In genomic region chrX:144154111-144154510, GRCm38 (mm10) we compare ENCODE assay signal across 11 mouse cellular contexts. TPM values are rescaled to one million over a fixed set of nuclear protein-coding genes. Genes with fewer than 3 reads are reported as not detected.
A peak's percentile ranks its signal among the peaks of the same experiment; 100 is the strongest.
DNase-seq lines count a peak whose midpoint lies in the region; ATAC-seq lines count a peak whose summit lies in the region.
"Had no signal": no experiment of that assay in that cellular context is flagged by ENCODE, and none has a peak within 500 bp of the region (broad histone marks: within the 10 kb centered on the region; RNA-seq: fewer than 3 reads in every experiment).

No protein-coding gene starts in this region.

- H3K36me3 ChIP-seq in forebrain, embryonic 13.5 days (ENCODE audit: poor library complexity, severe bottlenecking): no peaks in the 10 kb centered on the region
- no peaks in the 10 kb centered on the region for H3K36me3 ChIP-seq in forebrain, embryonic 11.5 days (ENCODE audit: control insufficient read depth, insufficient read depth, low read length)
- no peaks in the 10 kb centered on the region for H3K36me3 ChIP-seq in limb, embryonic 12.5 days
- H3K36me3 ChIP-seq in limb, embryonic 10.5 days: no peaks in the 10 kb centered on the region
- no peaks in the 10 kb centered on the region for H3K36me3 ChIP-seq in hindbrain, embryonic 16.5 days (ENCODE audit: control insufficient read depth, insufficient read depth, low read length)

- no peaks in the 10 kb centered on the region for H3K27me3 ChIP-seq in forebrain, embryonic 13.5 days
- peaks cover 4% of the 10 kb centered on the region; the same call in 1 of the 2 replicates for H3K27me3 ChIP-seq in forebrain, embryonic 11.5 days (ENCODE audit: control insufficient read depth, insufficient read depth, low read length)
- peaks cover 24% of the 10 kb centered on the region for H3K27me3 ChIP-seq in limb, embryonic 12.5 days
- peaks cover 66% of the 10 kb centered on the region for H3K27me3 ChIP-seq in limb, embryonic 10.5 days (ENCODE audit: low read depth, poor library complexity, severe bottlenecking)
- no peaks in the 10 kb centered on the region for H3K27me3 ChIP-seq in hindbrain, embryonic 16.5 days (replicated peaks; ENCODE audit: control insufficient read depth, insufficient read depth, low read length)

- no peaks in the 10 kb centered on the region for H3K4me1 ChIP-seq in forebrain, embryonic 13.5 days
- H3K4me1 ChIP-seq in forebrain, embryonic 11.5 days (replicated peaks; ENCODE audit: control insufficient read depth, insufficient read depth, low read length): no peaks in the 10 kb centered on the region
- no peaks in the 10 kb centered on the region for H3K4me1 ChIP-seq in limb, embryonic 12.5 days (replicated peaks)
- no peaks in the 10 kb centered on the region for H3K4me1 ChIP-seq in limb, embryonic 10.5 days
- no peaks in the 10 kb centered on the region for H3K4me1 ChIP-seq in hindbrain, embryonic 16.5 days (ENCODE audit: control insufficient read depth, insufficient read depth, low read depth, low read length)

- 34% methylated on average over 7 of the region's 7 CpGs for WGBS in forebrain, embryonic 13.5 days
- 30% methylated on average over 7 of the region's 7 CpGs for WGBS in forebrain, embryonic 11.5 days
- WGBS in limb, embryonic 12.5 days: 29% methylated on average over 7 of the region's 7 CpGs
- WGBS in limb, embryonic 10.5 days: 24% methylated on average over 7 of the region's 7 CpGs
- 35% methylated on average over 7 of the region's 7 CpGs for WGBS in hindbrain, embryonic 16.5 days

- H3K4me2 ChIP-seq in forebrain, embryonic 13.5 days: peak overlapping the region; percentile 43
- no peak overlapping the region for H3K4me2 ChIP-seq in forebrain, embryonic 11.5 days (ENCODE audit: low read depth, low read length, severe bottlenecking)
- peak overlapping the region; percentile 43 for H3K4me2 ChIP-seq in limb, embryonic 12.5 days
- H3K4me2 ChIP-seq in hindbrain, embryonic 16.5 days (ENCODE audit: low read length): peak overlapping the region; percentile 53

- no peak overlapping the region for H3K4me3 ChIP-seq in forebrain, embryonic 13.5 days
- no peak overlapping the region for H3K4me3 ChIP-seq in forebrain, embryonic 11.5 days (ENCODE audit: low read depth, low read length)
- 0 out of 2 replicates have a peak overlapping the region, but pooled peaks have one; percentile 9 for H3K4me3 ChIP-seq in limb, embryonic 12.5 days (replicated peaks)
- no peak overlapping the region for H3K4me3 ChIP-seq in limb, embryonic 10.5 days
- peak overlapping the region; percentile 26 for H3K4me3 ChIP-seq in hindbrain, embryonic 16.5 days (ENCODE audit: low read length)
- H3K4me3 ChIP-seq: left cerebral cortex, adult 2 months had no signal

- DNase-seq in forebrain, embryonic 11.5 days (ENCODE audit: low spot score): no peak
- no peak for DNase-seq in limb, embryonic 10.5 days (ENCODE audit: low spot score)
- DNase-seq in yolk sac, embryonic 10.5 days (ENCODE audit: low spot score): no peak
- no peak for DNase-seq in urinary bladder, postnatal 25 days (ENCODE audit: low spot score)

- H3K9me3 ChIP-seq in forebrain, embryonic 13.5 days (replicated peaks): no peaks in the 10 kb centered on the region
- no peaks in the 10 kb centered on the region for H3K9me3 ChIP-seq in forebrain, embryonic 11.5 days (ENCODE audit: control insufficient read depth, low read length)
- H3K9me3 ChIP-seq in limb, embryonic 12.5 days: no peaks in the 10 kb centered on the region
- H3K9me3 ChIP-seq in limb, embryonic 10.5 days (replicated peaks): no peaks in the 10 kb centered on the region
- H3K9me3 ChIP-seq in hindbrain, embryonic 16.5 days (ENCODE audit: control insufficient read depth, low read length): no peaks in the 10 kb centered on the region

- no peak for ATAC-seq in forebrain, embryonic 13.5 days
- no peak for ATAC-seq in forebrain, embryonic 11.5 days (replicated peaks; ENCODE audit: low FRiP score)
- ATAC-seq in limb, embryonic 12.5 days (ENCODE audit: insufficient number of reproducible peaks, insufficient read depth, low FRiP score, low TSS enrichment, low read depth): no peak
- no peak for ATAC-seq in hindbrain, embryonic 16.5 days
- ATAC-seq in megakaryocyte-erythroid progenitor cell, adult 5-6 weeks (replicated peaks; ENCODE audit: low FRiP score, low TSS enrichment, poor library complexity, severe bottlenecking): peak; percentile 91
- ATAC-seq: inflammation-experienced regulatory T-cells, adult 6 months had no signal

- no peak overlapping the region for H3K9ac ChIP-seq in forebrain, embryonic 13.5 days
- H3K9ac ChIP-seq in forebrain, embryonic 11.5 days (ENCODE audit: low read length): no peak overlapping the region
- no peak overlapping the region for H3K9ac ChIP-seq in limb, embryonic 12.5 days (replicated peaks)
- H3K9ac ChIP-seq in hindbrain, embryonic 16.5 days (ENCODE audit: low read depth, low read length): no peak overlapping the region

- no peak overlapping the region for H3K27ac ChIP-seq in forebrain, embryonic 13.5 days
- no peak overlapping the region for H3K27ac ChIP-seq in forebrain, embryonic 11.5 days (ENCODE audit: low read depth, low read length)
- H3K27ac ChIP-seq in limb, embryonic 12.5 days: no peak overlapping the region
- H3K27ac ChIP-seq in limb, embryonic 10.5 days: no peak overlapping the region
- no peak overlapping the region for H3K27ac ChIP-seq in hindbrain, embryonic 16.5 days (ENCODE audit: low read depth, low read length)
- H3K27ac ChIP-seq: left cerebral cortex, adult 2 months had no signal

RNA-seq across cellular contexts. Expression of gene A730046J19Rik, which starts 0.6 kb away (rescaled TPM):
- 0.21 TPM in 2 replicates for polyA plus RNA-seq in forebrain, embryonic 13.5 days (2015; fragmentation: Nextera tagmentation; extraction: Ambion mirVana)
- polyA plus RNA-seq in forebrain, embryonic 11.5 days (2014; fragmentation: Nextera tagmentation; extraction: Ambion mirVana): 0.05 TPM in 2 replicates
- 0.20 and 0.27 TPM in 2 replicates for polyA plus RNA-seq in limb, embryonic 12.5 days (2016; fragmentation: Nextera tagmentation; extraction: Ambion mirVana)
- polyA plus RNA-seq in limb, embryonic 10.5 days (2016; fragmentation: Nextera tagmentation; extraction: Ambion mirVana): not detected in 2 replicates
- polyA plus RNA-seq in hindbrain, embryonic 16.5 days (2015; fragmentation: Nextera tagmentation; extraction: Ambion mirVana): 1.0 TPM in 2 replicates
- 3.3 and 4.4 TPM in 2 replicates for total RNA-seq in megakaryocyte-erythroid progenitor cell, adult 5-6 weeks (2014; fragmentation: Nextera tagmentation)
- 1.6 TPM in 2 replicates for total RNA-seq in megakaryocyte-erythroid progenitor cell, adult 5-6 weeks (2017)
- total RNA-seq: monocyte, adult 5-6 weeks had no signal
- polyA plus RNA-seq: inflammation-experienced regulatory T-cells, adult 6 months had no signal

Comparison
In these comparisons a context has a peak if more than half of its experiments do, and no peak if none do; other contexts are left out.
1. H3K4me3 ChIP-seq: peak in limb, embryonic 12.5 days (single experiment) and hindbrain, embryonic 16.5 days (single experiment); none in forebrain, embryonic 13.5 days (single experiment), forebrain, embryonic 11.5 days (single experiment) and limb, embryonic 10.5 days (single experiment).